8 mouse cellular contexts compared by ENCODE assay signal in the genomic region with DNA sequence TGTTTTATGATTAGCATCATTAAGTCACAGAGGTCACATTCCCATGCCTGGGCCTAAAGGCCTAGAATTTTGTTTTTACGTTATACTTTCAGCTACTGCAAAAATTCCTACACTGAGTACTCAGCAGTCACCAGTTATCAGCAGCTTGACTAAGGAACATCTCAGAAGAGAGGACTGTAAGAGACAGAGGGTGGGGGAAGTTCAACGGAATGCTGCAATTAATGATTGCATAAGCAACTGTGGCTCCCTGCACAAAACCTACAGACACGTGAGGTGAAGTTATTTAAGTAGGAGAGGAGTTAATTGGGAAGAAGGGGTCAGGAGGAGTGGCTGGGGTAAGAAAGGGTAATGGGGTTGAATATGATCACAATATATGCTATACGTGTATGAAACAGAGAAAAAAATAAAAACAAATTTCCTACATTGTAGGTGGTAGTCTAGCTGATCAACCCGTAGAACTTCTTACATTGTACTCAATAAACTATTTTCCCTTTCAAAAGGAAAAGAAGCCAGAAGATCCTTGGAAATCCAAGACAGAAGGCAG. TPM values are rescaled to one million over a fixed set of nuclear protein-coding genes. Genes with fewer than 3 reads are reported as not detected.
DNase-seq lines count a peak whose midpoint lies in the region; ATAC-seq and TF ChIP-seq lines count a peak whose summit lies in the region.

No protein-coding gene starts in this region.

- no peaks in the 10 kb centered on the region; the same call in none of the 2 replicates for H3K4me1 ChIP-seq in testis, adult 2 months (ENCODE audit: control insufficient read depth, insufficient read depth, low read length)
- peaks cover 26% of the 10 kb centered on the region for H3K4me1 ChIP-seq in forebrain, embryonic 15.5 days
- H3K4me1 ChIP-seq in liver, embryonic 16.5 days (ENCODE audit: control insufficient read depth, low read depth, low read length) = peaks cover 19% of the 10 kb centered on the region

- peak; percentile 42 for ATAC-seq in forebrain, embryonic 15.5 days (replicated peaks)
- ATAC-seq in liver, embryonic 16.5 days (ENCODE audit: low read depth) = no peak

- H3K4me2 ChIP-seq in forebrain, embryonic 15.5 days (replicated peaks) = peak overlapping the region; percentile 74
- peak overlapping the region; percentile 65 for H3K4me2 ChIP-seq in liver, embryonic 16.5 days (ENCODE audit: low read depth, low read length)

- 47% methylated on average over 5 of the region's 5 CpGs for WGBS in forebrain, embryonic 15.5 days
- 55% methylated on average over 5 of the region's 5 CpGs for WGBS in liver, embryonic 16.5 days (ENCODE audit: insufficient replicate concordance)

- no peak for DNase-seq in testis, postnatal 10 days (ENCODE audit: low spot score)
- DNase-seq in yolk sac, embryonic 10.5 days (ENCODE audit: low spot score) = peak; percentile 23
- DNase-seq in layer of hippocampus, adult 18-20 months (ENCODE audit: low spot score in 2 of 2) = no peak
- no peak for DNase-seq in layer of hippocampus, adult 11-12 months (ENCODE audit: low spot score)
- no peak for DNase-seq in adrenal gland, postnatal 36 days

- no peaks in the 10 kb centered on the region for H3K36me3 ChIP-seq in testis, adult 2 months (ENCODE audit: control insufficient read depth, insufficient read depth, low read length)
- no peaks in the 10 kb centered on the region for H3K36me3 ChIP-seq in forebrain, embryonic 15.5 days
- H3K36me3 ChIP-seq in liver, embryonic 16.5 days (ENCODE audit: control insufficient read depth, insufficient read depth) = no peaks in the 10 kb centered on the region

- H3K4me3 ChIP-seq in testis, adult 2 months (ENCODE audit: control insufficient read depth, low read depth, low read length) = peak overlapping the region; percentile 97
- peak overlapping the region; percentile 96 for H3K4me3 ChIP-seq in forebrain, embryonic 15.5 days
- peak overlapping the region; percentile 92 for H3K4me3 ChIP-seq in liver, embryonic 16.5 days (ENCODE audit: low read depth, low read length)

- no peak for TF ChIP-seq CTCF in testis, adult 2 months (IDR thresholded peaks at IDR 0.05; ENCODE audit: control insufficient read depth, insufficient read depth, insufficient replicate concordance, low read depth, low read length)

- H3K9ac ChIP-seq in forebrain, embryonic 15.5 days (replicated peaks) = no peak overlapping the region
- H3K9ac ChIP-seq in liver, embryonic 16.5 days (ENCODE audit: low read depth, low read length) = no peak overlapping the region

- no peaks in the 10 kb centered on the region for H3K9me3 ChIP-seq in forebrain, embryonic 15.5 days
- H3K9me3 ChIP-seq in liver, embryonic 16.5 days (replicated peaks; ENCODE audit: control insufficient read depth, low read length) = no peaks in the 10 kb centered on the region

- TF ChIP-seq POLR2A in testis, adult 2 months (IDR thresholded peaks at IDR 0.05; ENCODE audit: control insufficient read depth, low read depth, low read length) = no peak

- no peaks in the 10 kb centered on the region for H3K27me3 ChIP-seq in testis, adult 2 months (ENCODE audit: control insufficient read depth, insufficient read depth, low read length)
- no peaks in the 10 kb centered on the region for H3K27me3 ChIP-seq in forebrain, embryonic 15.5 days
- no peaks in the 10 kb centered on the region for H3K27me3 ChIP-seq in liver, embryonic 16.5 days (ENCODE audit: control insufficient read depth, insufficient read depth, low read depth, low read length)

- H3K27ac ChIP-seq in testis, adult 2 months (ENCODE audit: control insufficient read depth, insufficient read depth, low read depth, low read length) = no peak overlapping the region
- H3K27ac ChIP-seq in forebrain, embryonic 15.5 days (replicated peaks) = peak overlapping the region; percentile 5; the same call in 1 of the 2 replicates
- no peak overlapping the region; the same call in 1 of the 2 replicates for H3K27ac ChIP-seq in liver, embryonic 16.5 days (ENCODE audit: low read length)

RNA-seq across cellular contexts. Expression of gene Rpe, which starts 0.4 kb away (rescaled TPM):
- polyA plus RNA-seq in testis, adult 2 months (2012; rRNA removed) = 6.7 and 7.0 TPM in 2 replicates
- 37.5 and 39.4 TPM in 2 replicates for polyA plus RNA-seq in forebrain, embryonic 15.5 days (2015; fragmentation: Nextera tagmentation; extraction: Ambion mirVana)
- 22.6 and 27.9 TPM in 2 replicates for polyA plus RNA-seq in liver, embryonic 16.5 days (2015; fragmentation: Nextera tagmentation; extraction: Ambion mirVana)
- total RNA-seq in layer of hippocampus, adult 18-20 months (2021) = 10 to 100 TPM; 38.1 to 38.3 TPM
- 10 to 100 TPM; 66.5 to 82.7 TPM for total RNA-seq in adrenal gland, postnatal 36 days (2021)
